Mouse (Mus musculus) small intestine, adult 2 months (tissue): Measurements from ENCODE around the gene Spcs1. TPM values are rescaled to one million over a fixed set of nuclear protein-coding genes. Genes with fewer than 3 reads are reported as not detected.
A peak's percentile ranks its signal among the peaks of the same experiment; 100 is the strongest.

ENCODE experiments used
- H3K27ac ChIP-seq: fragments of 200-500 bp; 2 replicates; pipeline ENCODE4 v1.5.1; 2012; ENCODE audit warnings: low read depth, low read length, control low read depth, inconsistent platforms; ENCODE audit not compliant: insufficient read depth
- H3K27me3 ChIP-seq: fragments of 200-500 bp; 2 replicates; pipeline ENCODE4 v1.6.1; 2012; ENCODE audit warnings: mild to moderate bottlenecking, moderate library complexity, low read length, inconsistent platforms; ENCODE audit not compliant: control insufficient read depth, insufficient read depth
- H3K36me3 ChIP-seq: fragments of 200-500 bp; 2 replicates; pipeline ENCODE4 v1.6.1; 2012; ENCODE audit warnings: mild to moderate bottlenecking, low read length, control low read depth, inconsistent platforms; ENCODE audit not compliant: control insufficient read depth, insufficient read depth
- H3K4me1 ChIP-seq: fragments of 200-500 bp; 2 replicates; pipeline ENCODE4 v1.6.1; 2012; ENCODE audit warnings: low read length, inconsistent platforms, mixed read lengths; ENCODE audit not compliant: control insufficient read depth, insufficient read depth, insufficient read length
- H3K4me3 ChIP-seq: fragments of 200-500 bp; 2 replicates; pipeline ENCODE4 v1.5.1; 2012; ENCODE audit warnings: low read depth, mild to moderate bottlenecking, control low read depth, inconsistent platforms, low read length, moderate library complexity
- CTCF ChIP-seq: fragments of 200-500 bp; IDR thresholded peaks from 2 replicates; pipeline ENCODE4 v1.5.1; 2012; ENCODE audit warnings: low read depth, mild to moderate bottlenecking, control low read depth, inconsistent platforms, low read length, moderate library complexity, mixed read lengths; ENCODE audit not compliant: insufficient replicate concordance, insufficient read length; ENCODE audit errors: extremely low read depth
- POLR2A ChIP-seq: fragments of 200-500 bp; IDR thresholded peaks from 2 replicates; pipeline ENCODE4 v1.6.1; 2012; ENCODE audit warnings: low read depth, mild to moderate bottlenecking, control low read depth, inconsistent platforms, low read length, moderate library complexity
- WGBS: fragments of 180-500 bp; shearing (Covaris S2); methylation state at CpG from one replicate; pipeline ENCODE4 v1.1.7; 2018; 5-methylcytosine and 5-hydroxymethylcytosine counted together
- polyA plus RNA-seq: library from polyadenylated mRNA; depleted of rRNA; stranded (reverse); fragments of >200 nt; gene quantifications from 2 replicates; pipeline ENCODE4 v1.2.3, GENCODE M21; 2012

Gene Spcs1
- polyA plus RNA-seq, 1 experiment: 64.5 TPM

DNA sequence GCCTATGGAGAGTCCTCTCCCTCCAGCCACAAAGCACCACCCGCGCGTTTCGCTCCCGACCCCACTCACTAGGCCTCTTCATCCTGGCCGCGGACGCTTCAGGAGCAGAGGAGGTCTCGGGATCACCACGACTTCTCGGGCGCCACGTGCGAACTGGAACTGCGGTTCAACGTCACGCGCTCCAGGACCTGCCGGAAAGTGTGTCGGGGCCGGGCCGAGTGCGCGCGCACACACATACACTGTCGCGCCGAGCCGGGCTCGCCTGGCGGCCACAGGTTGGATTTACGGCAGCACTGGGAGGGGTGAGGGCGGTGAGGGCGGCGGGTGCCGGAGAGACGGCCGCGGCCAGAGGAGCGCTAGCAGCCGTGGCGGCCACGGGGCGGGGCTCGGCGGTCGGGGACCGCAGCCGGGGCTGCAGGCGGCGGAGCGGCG, 17.4 kb upstream of the Spcs1 start, which contains the start of the genes Pbrm1 and Gnl3:
Gene Pbrm1, plus strand, starts transcription at position 279 of the 432 bp plus-strand sequence.
Gene Gnl3, minus strand, starts transcription at position 293 of the 432 bp plus-strand sequence.
- under 1% methylated on average over 51 of the region's 53 CpGs for WGBS
- peaks cover 29% of the 10 kb centered on the region for H3K36me3 ChIP-seq
- H3K4me1 ChIP-seq: 0 out of 2 replicates have a peak, but pooled peaks cover 4% of the 10 kb centered on the region
- peak within 1 kb of the TSS; percentile 100 for H3K4me3 ChIP-seq
- H3K27me3 ChIP-seq: no peaks in the 10 kb centered on the region
- peak within 1 kb of the TSS; percentile 79 for H3K27ac ChIP-seq
- peak; percentile 81 for TF ChIP-seq POLR2A
- no peak for TF ChIP-seq CTCF

GRCm38 (mm10) chr14:31017854-31018253, 16.4 kb upstream of the Spcs1 start:
- 0 out of 2 replicates have a peak, but pooled peaks cover 4% of the 10 kb centered on the region for H3K4me1 ChIP-seq
- TF ChIP-seq CTCF (no peak), POLR2A (no peak)
- H3K4me3 ChIP-seq: peak overlapping the region; percentile 100; the same call in 1 of the 2 replicates
- no peak overlapping the region for H3K27ac ChIP-seq
- H3K36me3 ChIP-seq: peaks cover 34% of the 10 kb centered on the region
- WGBS: 1% methylated on average over 2 of the region's 2 CpGs
- no peaks in the 10 kb centered on the region for H3K27me3 ChIP-seq

DNA sequence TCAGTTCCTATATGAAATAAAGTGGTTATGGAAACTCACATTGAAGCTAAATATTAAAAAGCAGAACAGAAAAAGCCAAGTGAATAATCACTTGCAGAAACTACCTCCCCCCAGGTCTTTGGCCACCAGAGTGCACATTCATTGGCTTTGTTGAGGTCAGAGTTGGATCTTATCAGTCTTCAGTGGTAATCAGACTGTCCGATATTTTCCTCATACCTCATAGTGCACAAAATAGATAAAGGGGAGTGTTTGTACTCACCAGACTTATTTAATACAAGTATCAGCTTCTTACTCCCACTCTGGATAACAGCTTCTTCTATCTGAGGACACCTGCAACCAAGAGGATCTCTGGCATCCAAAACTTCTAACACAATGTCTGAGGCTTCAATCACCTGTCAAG, 14.6 kb upstream of the Spcs1 start:
- 48% methylated on average over 1 of the region's 1 CpGs for WGBS
- Histone ChIP-seq H3K27me3 (no peaks in the 10 kb centered on the region), H3K4me1 (0 out of 2 replicates have a peak, but pooled peaks cover 2% of the 10 kb centered on the region), H3K4me3 (no peak overlapping the region), H3K27ac (no peak overlapping the region), H3K36me3 (peaks cover 40% of the 10 kb centered on the region)
- TF ChIP-seq POLR2A (no peak), CTCF (no peak)

DNA sequence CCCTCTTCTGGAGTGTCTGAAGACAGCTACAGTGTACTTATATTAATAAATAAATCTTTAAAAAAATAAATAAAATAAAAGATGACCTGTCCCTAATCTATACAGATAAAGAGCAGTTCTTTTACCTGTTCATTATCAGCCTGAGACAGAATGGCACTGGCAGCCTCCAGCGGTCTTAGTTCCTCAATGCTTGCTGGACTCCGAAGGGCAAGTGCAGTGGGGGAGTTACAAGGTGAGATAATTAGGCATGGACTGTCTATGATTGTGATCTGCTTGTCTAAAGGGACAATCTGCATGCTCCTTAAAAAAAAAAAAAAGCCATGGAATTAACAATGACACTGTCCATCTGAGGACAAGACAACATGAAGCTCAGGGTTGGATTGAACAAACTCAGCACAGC, 12.5 kb upstream of the Spcs1 start:
- H3K36me3 ChIP-seq: peaks cover 49% of the 10 kb centered on the region
- 93% methylated on average over 2 of the region's 2 CpGs for WGBS
- H3K27me3 ChIP-seq: no peaks in the 10 kb centered on the region

DNA sequence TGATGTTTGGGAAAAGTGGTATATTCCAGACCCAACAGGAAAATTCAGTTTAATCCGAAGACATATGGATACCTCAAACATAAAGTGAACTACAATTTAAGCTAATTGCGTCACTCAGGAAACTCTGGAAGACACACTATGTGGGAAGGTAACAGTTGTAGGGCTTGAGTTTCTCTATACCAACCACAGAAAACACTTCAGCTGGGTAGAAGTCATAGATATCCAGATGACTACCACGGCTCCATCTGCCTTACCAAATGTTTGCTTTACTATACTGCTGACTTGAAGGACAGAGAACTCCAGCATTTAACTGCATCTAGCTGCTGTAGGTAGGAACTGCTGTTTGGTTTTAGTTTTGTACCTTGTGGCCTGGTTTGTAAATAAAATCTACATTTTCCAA, 10.1 kb upstream of the Spcs1 start:
- H3K27ac ChIP-seq: no peak overlapping the region
- no peak overlapping the region for H3K4me3 ChIP-seq
- H3K27me3 ChIP-seq: no peaks in the 10 kb centered on the region
- no peaks in the 10 kb centered on the region for H3K4me1 ChIP-seq
- peaks cover 51% of the 10 kb centered on the region for H3K36me3 ChIP-seq
- TF ChIP-seq POLR2A (no peak), CTCF (no peak)
- WGBS: 89% methylated on average over 3 of the region's 3 CpGs

More for the DNA sequence above, 12.5 kb upstream of the Spcs1 start:
- Histone ChIP-seq H3K4me1 (no peaks in the 10 kb centered on the region), H3K4me3 (no peak overlapping the region), H3K27ac (no peak overlapping the region)
- TF ChIP-seq POLR2A (no peak), CTCF (no peak)

- TF ChIP-seq CTCF: no peak
- TF ChIP-seq POLR2A: no peak
- Histone ChIP-seq H3K4me3 (no peak overlapping the region), H3K4me1 (no peaks in the 10 kb centered on the region), H3K27me3 (no peaks in the 10 kb centered on the region), H3K36me3 (peaks cover 15% of the 10 kb centered on the region), H3K27ac (no peak overlapping the region)
- 75% methylated on average over 5 of the region's 5 CpGs for WGBS
Measured at GRCm38 (mm10) chr14:31006779-31007178, 5.3 kb upstream of the Spcs1 start.

GRCm38 (mm10) chr14:31004527-31004926, 3.1 kb upstream of the Spcs1 start:
- TF ChIP-seq CTCF: no peak
- no peak for TF ChIP-seq POLR2A
- no peaks in the 10 kb centered on the region for H3K27me3 ChIP-seq
- WGBS: 52% methylated on average over 2 of the region's 2 CpGs
- no peak overlapping the region for H3K4me3 ChIP-seq
- H3K27ac ChIP-seq: no peak overlapping the region
- no peaks in the 10 kb centered on the region for H3K4me1 ChIP-seq
- H3K36me3 ChIP-seq: peaks cover 6% of the 10 kb centered on the region; the same call in 1 of the 2 replicates
